Mouse (Mus musculus): ENCODE results near the gene Pcsk6. TPM values are rescaled to one million over a fixed set of nuclear protein-coding genes. Genes with fewer than 3 reads are reported as not detected.
"Not testable (repeated sequence)": the region's sequence is repeated elsewhere in the genome, so short reads cannot be mapped to it uniquely, and the experiment has no call there.

The Pcsk6 gene
- total RNA-seq, 2 experiments from 2014 or later = 49.3 to 53.8 TPM

DNA sequence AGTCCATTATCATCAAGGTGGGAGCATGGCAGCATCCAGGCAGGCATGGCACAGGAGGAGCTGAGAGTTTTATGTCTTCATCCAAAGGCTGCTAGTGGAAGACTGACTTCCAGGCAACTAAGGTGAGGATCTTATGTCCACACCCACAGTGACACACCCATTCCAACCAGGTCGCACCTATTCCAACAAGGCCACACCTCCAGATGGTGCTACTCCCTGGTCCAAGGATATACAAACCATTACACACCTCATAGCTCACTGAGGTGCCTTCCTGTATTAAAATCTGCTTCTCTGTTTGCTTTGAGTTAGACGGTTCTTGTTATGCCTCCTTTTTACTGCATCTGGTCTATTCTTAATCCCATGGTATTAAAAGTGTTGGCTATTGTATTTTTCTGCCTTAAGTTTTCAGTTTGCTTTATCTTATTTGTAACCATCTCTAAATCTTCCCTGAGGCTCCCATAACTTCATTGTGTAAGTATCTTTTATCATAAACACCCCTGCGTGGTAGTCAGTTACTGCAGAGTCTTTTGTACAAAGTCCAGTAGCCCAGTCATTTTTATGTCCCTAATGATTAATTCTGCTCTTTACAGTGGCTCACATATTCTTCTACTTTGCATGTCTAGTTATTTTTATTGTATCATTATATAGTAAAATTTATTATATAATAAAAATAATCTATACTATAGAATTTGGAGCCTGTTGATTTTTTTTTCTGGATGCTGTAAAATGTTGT, 72.9 kb downstream of the Pcsk6 start:
- intact Hi-C loops (cut with DNase I) = loop anchor here (2.0 kb wide), 2 partner anchors 162 to 230 kb away; no protein-coding TSS in a partner anchor
- DNase-seq = not testable (repeated sequence)

DNA sequence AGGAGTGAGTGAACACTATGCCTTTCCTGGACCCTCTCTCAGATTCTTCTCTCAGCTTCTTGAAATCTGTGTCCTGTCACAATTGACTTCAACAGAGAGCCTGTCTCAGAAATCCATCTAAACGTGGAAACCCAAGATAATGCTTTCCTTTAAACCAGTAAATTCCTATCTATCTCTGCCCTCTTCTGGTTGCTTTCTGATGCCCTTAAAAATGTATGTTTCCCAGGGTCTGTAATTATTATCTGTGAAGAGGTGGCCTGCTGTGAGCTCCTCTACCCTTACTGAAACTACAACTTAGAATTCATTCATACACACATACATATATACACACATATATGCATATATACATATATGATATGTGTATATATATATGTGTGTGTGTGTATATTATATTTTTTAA, 73.7 kb downstream of the Pcsk6 start:
- intact Hi-C loops (cut with DNase I) = loop anchor here (2.0 kb wide), 2 partner anchors 162 to 230 kb away; no protein-coding TSS in a partner anchor

DNA sequence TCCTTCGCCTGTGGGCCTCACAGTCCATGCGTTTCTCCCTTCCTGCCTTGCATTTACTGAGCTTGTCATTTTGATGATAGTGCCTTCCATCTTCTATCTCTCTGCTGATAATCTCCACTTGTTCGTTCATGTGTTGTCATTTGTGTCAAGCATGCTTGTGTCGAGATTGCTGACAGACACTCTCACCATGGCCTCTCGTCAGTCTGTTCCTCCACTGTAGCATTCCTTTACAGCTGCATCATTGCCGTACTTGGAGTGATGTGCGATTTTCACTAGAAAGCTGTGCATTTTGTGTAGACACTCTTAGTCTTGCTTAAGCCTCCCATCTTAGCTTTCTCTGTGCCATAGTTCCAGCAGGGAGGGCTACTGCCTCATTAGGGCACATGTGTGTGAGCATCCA, 79.5 kb downstream of the Pcsk6 start:
- no peak for DNase-seq
- intact Hi-C loops (cut with DNase I) = loop anchor here (5.0 kb wide), 1 partner anchor 111 kb away; no protein-coding TSS in a partner anchor

More for the DNA sequence above, 73.7 kb downstream of the Pcsk6 start:
- DNase-seq = no peak

DNA sequence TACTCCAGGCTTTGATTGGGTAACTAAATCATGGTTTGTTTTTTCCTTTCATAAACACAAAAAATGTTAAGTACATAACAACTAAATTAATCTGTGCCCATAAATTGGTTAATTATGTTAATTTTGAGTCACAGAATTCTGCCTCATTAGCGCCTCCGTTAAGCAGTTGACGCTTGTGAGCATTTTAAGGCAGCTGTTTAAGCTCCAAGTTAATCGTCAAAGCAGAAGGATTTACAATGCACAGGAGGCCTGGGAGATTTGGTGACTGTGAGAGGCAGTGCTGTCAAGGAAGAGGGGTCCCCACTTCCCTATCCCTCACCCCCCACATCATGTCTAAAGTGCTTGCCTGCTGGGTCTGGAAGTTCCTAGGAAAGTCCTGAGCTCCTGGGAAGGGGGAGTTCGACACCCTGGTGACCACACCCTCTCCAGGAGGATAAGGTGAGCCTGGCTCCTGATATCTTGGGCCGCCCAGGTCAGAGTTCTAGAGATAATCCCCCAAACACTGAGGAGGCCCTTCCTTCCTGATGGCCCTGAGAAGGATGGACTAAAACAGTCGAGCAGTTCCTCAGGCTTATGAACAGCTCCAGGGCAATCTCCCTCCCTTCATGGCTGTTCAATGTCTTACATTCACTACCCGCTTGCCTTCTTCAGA, 83.9 kb downstream of the Pcsk6 start:
- intact Hi-C loops (cut with DNase I) = no loop called here
- DNase-seq = no peak

DNA sequence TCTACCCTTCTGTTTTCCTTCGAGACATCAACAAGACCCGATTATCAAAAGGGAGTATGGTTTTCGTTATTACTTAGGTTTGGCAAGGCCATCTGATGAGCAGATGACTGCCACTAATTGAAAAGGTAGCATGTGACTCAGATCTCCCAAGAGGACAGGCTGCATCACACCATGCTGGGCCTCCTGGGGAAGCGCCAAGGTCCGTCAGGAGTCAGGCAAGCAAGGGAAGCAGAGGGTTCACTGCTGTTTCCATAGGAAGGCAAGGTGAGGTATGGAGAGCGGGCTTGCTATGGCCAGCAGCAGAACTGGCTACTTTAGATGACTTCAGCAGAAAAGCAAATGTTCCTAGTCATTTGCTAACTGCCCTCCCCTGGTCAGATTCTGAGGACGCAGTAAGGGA, 84.9 kb downstream of the Pcsk6 start:
- intact Hi-C loops (cut with DNase I) = no loop called here
- no peak for DNase-seq

DNA sequence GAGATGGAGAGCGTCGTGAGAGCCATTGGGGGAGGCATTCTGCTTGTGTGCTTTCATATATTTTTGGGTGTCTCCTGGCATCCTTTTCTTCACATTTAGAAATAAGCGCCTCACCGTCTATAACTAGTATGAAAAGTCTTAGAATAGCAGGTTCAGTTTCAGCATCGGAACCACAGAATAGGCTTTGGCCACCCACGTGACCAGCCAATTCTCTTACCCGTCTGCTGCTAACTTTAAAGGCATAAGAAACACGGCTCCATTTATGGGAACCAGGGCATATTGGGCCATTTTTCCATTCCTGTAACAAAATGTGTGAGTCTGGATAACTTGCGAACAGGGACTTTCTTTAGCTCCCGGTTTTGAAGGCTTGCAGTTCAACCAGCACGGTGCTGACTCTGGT, 87.4 kb downstream of the Pcsk6 start:
- no peak for DNase-seq
- intact Hi-C loops (cut with DNase I) = no loop called here

DNA sequence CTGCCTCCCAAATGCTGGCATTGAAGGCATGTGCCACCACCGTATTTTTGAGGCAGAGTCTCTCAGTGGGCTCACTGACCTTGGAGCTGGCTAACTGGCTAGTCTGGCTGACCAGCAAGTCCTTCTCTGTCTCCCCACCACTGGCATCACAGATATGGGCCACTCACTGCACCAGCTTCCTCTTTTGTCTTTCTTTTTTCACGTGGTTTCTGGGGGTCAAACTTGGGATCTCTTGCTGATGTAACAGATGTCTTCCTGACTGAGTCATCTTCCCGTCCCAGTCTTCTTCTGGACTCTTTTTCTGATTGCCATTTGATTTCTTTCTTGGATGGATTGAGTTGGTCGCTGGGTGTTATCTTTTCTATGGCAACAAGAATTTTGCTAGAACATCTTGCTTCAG, 93.0 kb downstream of the Pcsk6 start:
- intact Hi-C loops (cut with DNase I) = no loop called here
- DNase-seq = no peak

DNA sequence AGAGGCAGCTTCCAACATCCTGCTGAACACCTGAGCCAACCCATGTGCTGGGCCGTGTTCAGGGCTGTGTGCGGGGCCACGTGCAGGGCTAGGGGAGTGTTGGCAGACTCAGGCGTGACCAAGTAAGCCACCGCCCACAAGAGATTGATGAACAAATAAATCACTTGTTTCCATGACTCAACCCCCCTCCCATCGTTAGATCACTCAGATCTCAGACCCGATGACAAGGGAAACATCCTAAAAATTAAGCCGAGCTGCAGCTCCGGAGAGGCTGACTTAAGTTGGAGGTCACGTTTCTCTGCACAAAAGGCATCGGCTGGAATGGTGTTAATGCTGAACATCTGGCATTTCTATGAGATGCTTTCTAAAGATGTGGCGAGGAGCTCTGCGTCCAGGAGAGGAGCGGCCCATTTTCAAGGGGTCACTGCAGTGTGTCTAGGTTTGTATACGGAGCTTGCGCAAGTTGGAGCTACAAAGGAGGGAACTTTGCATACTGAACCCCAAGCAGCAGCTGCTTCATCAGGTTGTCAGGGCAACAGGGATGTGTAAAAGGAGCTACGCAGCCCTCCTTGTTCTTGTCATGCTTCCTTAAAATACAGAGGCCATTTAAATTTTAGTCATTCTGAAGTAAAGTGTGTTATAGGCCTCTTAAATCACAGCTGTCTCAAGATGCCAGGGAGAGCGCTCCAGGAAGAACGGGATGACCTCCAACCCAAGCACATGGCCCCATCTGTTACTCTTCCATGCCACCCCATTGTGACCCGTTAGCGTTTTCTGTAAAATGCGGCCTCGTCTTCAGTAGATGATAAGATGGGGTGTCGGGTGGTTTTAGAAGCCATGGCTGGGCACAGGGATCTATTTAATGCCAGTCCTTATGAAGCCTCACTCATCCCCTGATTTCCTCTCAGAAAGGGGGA, 94.0 kb downstream of the Pcsk6 start:
- DNase-seq = no peak

DNA sequence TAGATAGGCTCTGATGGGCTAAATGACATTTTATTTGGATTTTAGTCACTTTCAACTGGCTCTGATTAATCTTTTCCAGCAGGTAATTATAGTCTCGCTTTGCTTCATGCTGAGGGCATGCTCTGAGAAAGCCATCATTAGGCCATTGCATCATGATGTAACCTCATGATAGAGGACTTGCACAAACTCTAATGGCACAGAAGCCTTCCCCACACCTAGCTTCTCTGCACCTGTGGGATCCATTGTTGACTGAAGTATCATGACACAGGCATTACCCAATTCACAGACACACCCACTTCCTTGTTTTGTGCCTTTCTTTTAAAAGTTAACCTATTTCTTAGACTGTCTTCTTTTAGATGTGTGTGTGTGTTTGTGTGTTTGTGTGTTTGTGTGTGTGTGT, 95.7 kb downstream of the Pcsk6 start:
- DNase-seq = no peak
- intact Hi-C loops (cut with DNase I) = no loop called here

More for the DNA sequence above, 94.0 kb downstream of the Pcsk6 start:
- intact Hi-C loops (cut with DNase I) = no loop called here

DNA sequence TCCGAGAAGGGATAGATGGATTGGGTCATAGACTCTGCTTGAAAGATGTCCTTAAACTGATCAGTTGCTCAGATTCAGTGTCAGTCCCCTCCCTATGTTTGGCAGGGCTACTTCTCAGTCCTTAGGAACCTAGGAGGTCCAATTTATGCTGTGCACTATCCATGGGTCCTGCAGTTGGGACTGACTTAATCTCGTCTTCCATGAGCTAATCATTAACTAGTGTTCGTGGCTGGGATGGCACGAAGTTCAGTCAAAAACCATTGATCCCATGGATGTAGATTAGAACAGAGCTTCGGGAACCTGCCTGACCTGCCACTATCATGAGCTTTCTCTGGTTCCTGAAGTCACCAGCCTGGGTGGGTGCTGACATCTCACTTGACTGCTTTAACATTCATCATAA, 96.6 kb downstream of the Pcsk6 start:
- intact Hi-C loops (cut with DNase I) = no loop called here
- DNase-seq = no peak

DNA sequence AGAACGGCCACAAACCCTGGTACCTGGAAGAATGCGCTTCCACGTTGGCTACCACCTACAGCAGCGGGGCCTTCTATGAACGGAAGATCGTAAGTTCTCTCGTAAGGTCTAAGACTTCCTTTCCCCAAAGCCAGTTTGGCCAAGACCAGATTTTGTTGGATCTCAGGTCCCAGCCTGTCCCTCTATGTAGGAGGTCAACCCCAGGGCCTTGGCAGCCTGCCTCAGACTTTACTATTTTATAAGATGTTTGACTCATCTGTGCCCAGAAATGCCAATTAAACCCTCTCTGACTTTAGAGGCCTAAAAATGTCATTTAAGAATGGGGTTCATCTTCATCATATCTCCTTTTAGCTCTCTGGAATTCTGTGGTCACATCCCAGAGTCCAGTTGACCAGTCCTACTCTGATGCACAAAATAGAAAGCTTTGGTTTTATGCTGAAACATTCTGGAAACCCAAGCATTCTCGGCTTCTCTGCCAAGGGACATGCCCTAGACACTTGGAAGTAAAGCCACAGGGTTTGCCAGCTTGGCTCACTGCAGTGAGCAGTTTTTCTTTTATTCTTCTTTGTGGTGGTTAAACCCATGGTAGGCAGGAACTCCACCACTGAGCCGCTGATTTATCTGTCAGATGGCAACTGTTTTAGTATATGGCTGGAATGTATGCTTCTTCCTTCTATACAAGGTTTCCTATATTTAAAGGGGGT, 97.8 kb downstream of the Pcsk6 start:
- no peak for DNase-seq

DNA sequence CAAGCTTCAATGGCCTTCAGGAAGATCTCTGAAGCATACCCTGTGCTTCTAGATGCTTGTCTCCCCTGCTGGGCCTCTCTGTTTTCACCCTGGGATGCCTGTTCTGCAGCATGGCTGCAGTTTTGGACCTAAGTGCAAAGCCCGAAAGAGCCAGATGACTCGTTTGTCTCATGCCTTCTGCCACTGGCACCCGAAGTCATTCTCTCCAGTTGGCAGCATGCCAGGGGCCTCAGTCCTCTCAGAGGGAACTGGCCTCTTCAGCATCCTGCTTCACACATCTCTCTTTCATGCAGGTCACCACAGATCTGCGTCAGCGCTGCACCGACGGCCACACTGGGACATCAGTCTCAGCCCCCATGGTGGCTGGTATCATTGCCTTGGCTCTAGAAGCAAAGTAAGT, 101.1 kb downstream of the Pcsk6 start:
- DNase-seq = no peak
- intact Hi-C loops (cut with DNase I) = no loop called here

More for the DNA sequence above, 97.8 kb downstream of the Pcsk6 start:
- intact Hi-C loops (cut with DNase I) = no loop called here

DNA sequence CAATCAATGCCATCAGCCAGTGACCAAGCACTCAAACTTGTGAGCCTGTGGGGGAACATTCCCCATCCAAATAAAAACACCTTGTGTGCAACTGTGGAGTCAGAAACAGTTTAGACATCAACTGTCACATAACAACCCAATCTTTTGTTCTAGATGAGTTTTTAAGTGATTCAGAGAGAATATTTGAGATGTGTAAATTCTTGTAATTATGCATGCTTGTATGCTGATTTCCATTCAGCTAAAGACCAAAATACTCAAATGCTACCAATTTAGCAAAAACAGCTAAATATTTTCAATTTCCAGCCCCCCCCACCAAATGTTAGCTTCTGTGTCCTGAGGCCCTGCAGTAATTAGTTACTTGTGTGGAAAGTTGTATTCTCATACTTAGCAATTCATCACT, 102.9 kb downstream of the Pcsk6 start:
- intact Hi-C loops (cut with DNase I) = no loop called here
- no peak for DNase-seq

DNA sequence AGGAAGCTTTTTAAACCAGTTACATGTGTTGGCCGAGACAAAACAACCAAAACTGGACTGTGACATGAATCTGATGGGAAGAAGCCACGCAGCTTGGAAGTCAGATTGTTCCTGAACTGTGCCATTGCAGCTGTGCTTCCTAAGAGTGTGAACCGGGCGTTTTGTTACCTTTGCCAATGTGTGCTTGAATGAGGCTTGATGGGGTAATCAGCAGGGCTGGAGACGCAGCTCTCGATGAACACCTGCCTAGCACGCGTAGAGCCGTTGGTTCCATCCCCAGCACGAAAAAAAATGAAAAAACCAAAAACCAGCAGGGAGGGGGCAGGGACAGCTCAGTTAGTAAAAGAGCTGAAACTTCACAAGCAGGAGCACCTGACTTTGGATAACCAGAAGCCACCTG, 109.8 kb downstream of the Pcsk6 start:
- intact Hi-C loops (cut with DNase I) = no loop called here

DNA sequence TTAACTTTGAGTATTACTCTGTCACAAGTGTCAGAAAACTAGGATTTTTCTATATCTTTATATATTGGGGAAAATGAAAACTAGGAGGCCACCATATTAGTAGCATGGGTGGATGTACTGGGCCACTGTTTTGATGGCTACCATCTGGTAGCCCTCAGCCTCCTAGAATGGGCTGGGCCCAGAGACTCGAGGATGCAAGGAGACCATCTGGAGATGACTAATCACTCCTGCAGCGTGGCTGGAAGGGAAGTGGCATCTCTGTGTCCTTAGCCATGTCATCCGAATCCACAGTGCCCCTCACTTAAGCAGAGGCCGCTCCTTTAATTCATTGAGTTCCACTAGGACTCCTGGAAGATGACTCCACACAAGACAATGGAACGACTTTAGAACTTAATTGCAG, 115.8 kb downstream of the Pcsk6 start:
- peak; percentile 7 to 25 for DNase-seq

More for the DNA sequence above, 109.8 kb downstream of the Pcsk6 start:
- no peak for DNase-seq

DNA sequence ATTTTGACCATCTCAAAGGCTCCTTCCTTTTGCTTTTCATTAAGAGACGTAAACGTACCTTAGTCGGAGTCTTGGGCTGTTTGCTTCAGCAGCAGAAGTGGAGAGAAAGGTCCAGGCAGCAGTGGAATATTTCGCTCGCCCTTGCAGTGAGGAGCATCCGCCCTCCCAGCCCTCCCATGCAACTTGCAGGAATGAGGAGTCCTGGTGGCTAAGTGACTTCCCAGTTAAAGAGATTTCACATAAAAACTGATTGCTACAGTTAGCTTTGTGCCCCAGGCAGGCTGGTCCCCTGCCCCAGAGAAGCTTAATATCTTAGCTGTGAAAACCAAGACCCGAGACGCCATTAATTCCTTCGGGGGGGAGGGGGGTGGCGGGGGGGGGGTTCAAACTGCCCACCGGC, 116.4 kb downstream of the Pcsk6 start:
- DNase-seq = no peak
- intact Hi-C loops (cut with DNase I) = no loop called here

More for the DNA sequence above, 115.8 kb downstream of the Pcsk6 start:
- intact Hi-C loops (cut with DNase I) = no loop called here

DNA sequence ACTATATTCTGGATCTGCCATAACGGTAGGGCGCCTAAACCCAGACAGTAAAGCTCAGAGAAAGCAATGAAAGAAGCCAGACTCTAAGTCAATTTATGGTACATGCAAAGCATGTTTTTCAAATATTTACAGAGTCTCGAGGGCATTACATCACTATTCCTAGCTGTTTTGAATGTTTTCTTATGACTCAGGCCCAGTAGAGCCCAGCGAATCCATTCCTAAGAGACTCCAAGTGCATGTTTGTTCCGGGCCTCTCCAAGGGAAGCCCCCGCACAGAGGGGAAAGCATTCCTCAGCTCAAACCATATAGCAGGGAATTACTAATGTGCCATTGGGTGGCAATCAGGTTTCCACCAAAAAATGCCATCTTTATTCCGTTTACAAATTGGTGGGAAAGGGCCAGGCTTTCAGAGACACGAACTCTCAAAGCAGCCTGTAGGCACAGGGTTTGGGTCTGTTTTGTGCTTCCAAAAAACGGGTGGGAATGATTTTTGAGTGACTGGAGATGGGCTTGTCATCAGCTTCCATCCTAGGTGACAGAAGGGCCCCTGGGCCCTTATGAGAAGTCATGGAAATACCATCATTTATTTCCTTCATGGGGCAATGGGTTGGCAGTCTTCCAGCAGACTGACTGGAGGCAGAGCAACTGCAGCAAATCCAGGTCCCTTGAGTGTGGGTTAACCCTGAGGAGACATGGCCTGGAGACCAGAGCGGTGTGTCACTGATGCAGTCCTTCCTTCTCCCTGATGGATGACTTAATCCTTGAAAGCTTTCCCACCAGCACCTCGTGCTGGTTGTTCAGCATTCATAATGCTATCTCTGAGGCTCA, 117.7 kb downstream of the Pcsk6 start:
- intact Hi-C loops (cut with DNase I) = no loop called here
- DNase-seq = peak; percentile 27 to 37

DNA sequence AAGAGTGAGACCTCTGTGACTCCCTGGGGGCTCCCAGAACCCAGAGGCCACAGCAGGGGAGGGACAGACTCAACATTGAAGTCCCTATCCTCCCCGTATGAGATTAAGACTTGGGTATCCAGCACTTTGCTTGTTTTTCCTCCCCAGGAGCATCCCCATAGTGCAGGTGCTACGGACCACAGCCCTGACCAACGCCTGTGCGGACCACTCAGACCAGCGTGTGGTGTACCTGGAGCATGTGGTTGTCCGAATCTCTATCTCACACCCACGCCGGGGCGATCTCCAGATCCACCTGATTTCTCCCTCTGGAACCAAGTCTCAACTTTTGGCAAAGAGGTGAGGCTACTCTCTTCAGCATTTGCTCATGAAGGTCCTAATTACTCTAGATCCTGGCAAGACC, 118.5 kb downstream of the Pcsk6 start:
- DNase-seq = no peak
- intact Hi-C loops (cut with DNase I) = no loop called here

DNA sequence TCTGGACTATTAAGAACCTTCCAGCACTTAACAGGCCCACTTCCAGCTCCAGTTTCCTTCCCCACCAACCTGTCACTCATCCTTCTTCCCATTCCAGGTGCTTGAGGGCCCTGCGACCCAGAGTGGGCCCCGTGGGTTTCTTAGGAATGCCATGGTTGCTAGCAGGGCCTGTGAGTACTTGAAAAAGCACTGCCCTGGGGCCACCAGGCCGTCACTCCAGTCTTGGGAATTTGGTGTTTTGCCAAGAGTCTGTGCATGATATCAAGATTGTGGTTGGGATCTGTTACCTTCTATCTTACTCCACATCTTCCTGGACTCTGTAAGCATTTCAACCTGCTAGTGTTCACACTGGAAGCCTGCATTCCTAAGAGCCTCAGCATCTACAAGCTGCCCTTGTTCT, 120.5 kb downstream of the Pcsk6 start:
- intact Hi-C loops (cut with DNase I) = no loop called here
- DNase-seq = no peak

DNA sequence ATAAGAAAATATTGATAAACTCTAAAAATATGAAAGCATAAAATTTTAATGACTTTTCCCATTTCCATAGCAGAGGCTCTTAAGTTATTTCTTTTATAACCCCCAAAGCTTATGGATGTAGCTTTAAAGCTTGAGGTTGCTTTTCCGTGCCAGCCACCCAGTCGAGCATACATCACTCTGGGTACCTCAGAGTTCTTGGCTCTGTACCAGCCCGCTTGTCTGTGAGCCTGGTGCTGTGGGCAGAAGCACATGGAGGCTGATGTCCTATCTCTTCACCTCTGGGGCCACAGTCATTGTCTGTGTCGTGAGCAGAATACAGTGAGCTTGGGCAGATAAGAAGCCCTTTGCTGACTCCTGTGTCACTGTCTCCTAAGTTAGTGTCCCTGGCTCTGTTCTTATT, 126.7 kb downstream of the Pcsk6 start:
- no peak for DNase-seq
- intact Hi-C loops (cut with DNase I) = no loop called here

Data from heart, postnatal 36 days (tissue).